Mouse (Mus musculus) liver, adult 2 months (tissue): ENCODE results near the gene Zfp367. TPM values are rescaled to one million over a fixed set of nuclear protein-coding genes. Genes with fewer than 3 reads are reported as not detected.

Experiments used
- DNase-seq: peaks from one replicate; pipeline ENCODE4 v3.0.0-alpha.2; 2011; ENCODE audit warnings: low read depth, low spot score; ENCODE audit errors: extremely low read depth
- H3K27ac ChIP-seq: fragments of 200-500 bp; replicated peaks from 2 replicates; pipeline ENCODE4 v1.5.1; 2012; ENCODE audit warnings: low read depth, mild to moderate bottlenecking, control low read depth, inconsistent platforms, low read length; ENCODE audit not compliant: insufficient read depth
- H3K27me3 ChIP-seq: fragments of 200-500 bp; 2 replicates; pipeline ENCODE4 v1.6.1; 2012; ENCODE audit warnings: mild to moderate bottlenecking, moderate library complexity, low read length, inconsistent platforms; ENCODE audit not compliant: control insufficient read depth, insufficient read depth
- H3K36me3 ChIP-seq: fragments of 200-500 bp; 2 replicates; pipeline ENCODE4 v1.6.1; 2012; ENCODE audit warnings: low read length, inconsistent platforms; ENCODE audit not compliant: control insufficient read depth, insufficient read depth
- H3K4me1 ChIP-seq: fragments of 200-500 bp; 2 replicates; pipeline ENCODE4 v1.6.1; 2011; ENCODE audit warnings: low read length; ENCODE audit not compliant: control insufficient read depth, insufficient read depth
- H3K4me3 ChIP-seq: fragments of 200-500 bp; 2 replicates; pipeline ENCODE4 v1.5.1; 2011; ENCODE audit warnings: low read depth, mild to moderate bottlenecking, control low read depth, low read length, moderate library complexity; ENCODE audit not compliant: insufficient read depth
- H3K79me2 ChIP-seq: fragments of 200-500 bp; 2 replicates; pipeline ENCODE4 v1.6.1; 2012; ENCODE audit warnings: inconsistent platforms, mild to moderate bottlenecking, low read length, moderate library complexity; ENCODE audit not compliant: control insufficient read depth, insufficient read depth
- H3K9ac ChIP-seq: fragments of 200-500 bp; 2 replicates; pipeline ENCODE4 v1.6.1; 2012; ENCODE audit warnings: low read depth, mild to moderate bottlenecking, control low read depth, inconsistent platforms, low read length
- CTCF ChIP-seq: fragments of 200-500 bp; IDR thresholded peaks from 2 replicates; pipeline ENCODE4 v1.5.1; 2011; ENCODE audit warnings: low read depth, low read length, control low read depth
- POLR2A ChIP-seq: fragments of 200-500 bp; IDR thresholded peaks from 2 replicates; pipeline ENCODE4 v1.6.1; 2011; ENCODE audit warnings: low read length, control low read depth; ENCODE audit not compliant: insufficient read depth; ENCODE audit errors: extremely low read depth
- WGBS: fragments of 180-500 bp; shearing (Covaris S2); methylation state at CpG from one replicate; pipeline ENCODE4 v1.1.7; 2018; 5-methylcytosine and 5-hydroxymethylcytosine counted together
- polyA plus RNA-seq: library from polyadenylated mRNA; depleted of rRNA; stranded (reverse); fragments of >200 nt; gene quantifications from 2 replicates; pipeline ENCODE4 v1.2.3, GENCODE M21; 2012
- total RNA-seq: library from RNA; depleted of rRNA; stranded (reverse); fragments of >200 nt; gene quantifications from 2 replicates; pipeline ENCODE4 v1.2.3, GENCODE M21; 2014

Gene Zfp367
- total and polyA plus RNA-seq, 2 experiments = 4.0 to 21.8 TPM

DNA sequence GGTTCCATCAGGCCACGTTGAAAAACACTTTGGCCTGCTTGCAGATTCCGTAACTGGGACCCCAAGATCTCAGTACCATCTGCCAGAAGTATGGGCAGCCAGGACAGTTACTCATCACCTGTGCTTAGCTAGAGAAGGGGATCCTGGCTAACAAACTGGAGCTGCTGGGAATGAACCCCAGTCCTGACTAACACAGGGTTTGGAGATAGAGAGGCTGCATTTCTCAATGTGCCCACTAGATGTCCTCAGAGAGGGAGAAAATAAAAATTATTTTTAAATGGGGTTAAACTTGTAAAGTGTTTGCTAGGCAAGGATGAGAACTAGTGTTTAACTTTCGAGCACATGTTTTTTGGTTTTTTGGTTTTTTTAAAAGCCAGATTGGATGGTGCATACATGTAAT lies 52.8 kb downstream of the Zfp367 start:
- WGBS = 75% methylated on average over 3 of the region's 3 CpGs
- H3K9ac ChIP-seq = no peak overlapping the region
- H3K4me1 ChIP-seq = peaks cover 16% of the 10 kb centered on the region
- H3K79me2 ChIP-seq = no peaks in the 10 kb centered on the region; the same call in 1 of the 2 replicates
- peaks cover 68% of the 10 kb centered on the region for H3K36me3 ChIP-seq
- DNase-seq = peak; percentile 40
- no peak overlapping the region for H3K27ac ChIP-seq
- H3K27me3 ChIP-seq = no peaks in the 10 kb centered on the region
- TF ChIP-seq CTCF (peak; percentile 17; the same call in 1 of the 2 replicates), POLR2A (no peak)
- H3K4me3 ChIP-seq = no peak overlapping the region

DNA sequence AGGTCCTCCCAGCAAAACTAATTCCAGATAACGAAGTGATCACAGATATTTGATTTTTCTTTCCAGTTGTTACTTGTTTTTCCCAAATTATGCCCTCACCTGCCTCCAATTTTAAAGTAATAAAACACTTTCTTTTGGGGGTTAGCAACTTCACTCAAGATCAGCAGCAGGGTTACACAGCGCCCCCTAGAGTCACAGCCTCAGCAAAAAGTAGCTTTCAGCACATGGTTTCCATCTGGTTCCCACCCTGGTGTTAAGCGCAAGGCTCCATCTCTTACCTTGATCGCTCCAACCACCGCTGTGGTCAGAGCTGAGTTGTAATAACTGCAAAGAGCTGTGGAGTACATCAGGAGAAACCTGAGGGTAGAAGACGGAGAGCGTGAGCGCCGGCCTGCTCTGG lies 54.0 kb downstream of the Zfp367 start:
- H3K27me3 ChIP-seq = no peaks in the 10 kb centered on the region
- no peak overlapping the region for H3K4me3 ChIP-seq
- H3K27ac ChIP-seq = no peak overlapping the region
- H3K9ac ChIP-seq = no peak overlapping the region
- H3K4me1 ChIP-seq = peaks cover 8% of the 10 kb centered on the region
- TF ChIP-seq POLR2A = no peak
- TF ChIP-seq CTCF = peak; percentile 58; the same call in 1 of the 2 replicates
- H3K79me2 ChIP-seq = no peaks in the 10 kb centered on the region
- peaks cover 57% of the 10 kb centered on the region for H3K36me3 ChIP-seq
- 88% methylated on average over 9 of the region's 9 CpGs for WGBS
- DNase-seq = no peak

DNA sequence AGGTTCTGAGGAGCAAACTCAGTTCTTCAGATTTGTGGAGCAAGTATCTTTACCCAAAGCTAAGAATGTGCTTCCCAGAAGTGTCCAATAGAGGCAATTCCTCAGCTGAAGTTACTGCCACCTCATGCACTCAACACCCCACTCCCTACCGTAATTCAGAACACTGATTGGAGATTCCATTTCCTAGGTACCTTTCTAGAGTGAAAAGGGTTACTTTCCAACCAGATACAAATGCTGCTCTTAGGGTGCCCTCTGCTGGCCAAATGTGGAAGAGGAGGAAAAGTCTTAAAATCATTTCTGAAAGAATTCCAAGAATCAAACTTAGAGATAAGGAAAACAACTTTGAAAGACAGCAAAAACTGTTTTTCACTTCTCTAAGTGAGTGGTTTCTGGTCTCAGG lies 59.7 kb downstream of the Zfp367 start:
- H3K27ac ChIP-seq = no peak overlapping the region
- no peaks in the 10 kb centered on the region for H3K27me3 ChIP-seq
- peak; percentile 59 for TF ChIP-seq CTCF
- no peak for TF ChIP-seq POLR2A
- DNase-seq = peak; percentile 66
- peaks cover 4% of the 10 kb centered on the region; the same call in 1 of the 2 replicates for H3K4me1 ChIP-seq
- 0% methylated on average over 1 of the region's 1 CpGs for WGBS
- no peak overlapping the region for H3K9ac ChIP-seq
- no peaks in the 10 kb centered on the region for H3K79me2 ChIP-seq
- H3K36me3 ChIP-seq = peaks cover 19% of the 10 kb centered on the region
- H3K4me3 ChIP-seq = no peak overlapping the region

DNA sequence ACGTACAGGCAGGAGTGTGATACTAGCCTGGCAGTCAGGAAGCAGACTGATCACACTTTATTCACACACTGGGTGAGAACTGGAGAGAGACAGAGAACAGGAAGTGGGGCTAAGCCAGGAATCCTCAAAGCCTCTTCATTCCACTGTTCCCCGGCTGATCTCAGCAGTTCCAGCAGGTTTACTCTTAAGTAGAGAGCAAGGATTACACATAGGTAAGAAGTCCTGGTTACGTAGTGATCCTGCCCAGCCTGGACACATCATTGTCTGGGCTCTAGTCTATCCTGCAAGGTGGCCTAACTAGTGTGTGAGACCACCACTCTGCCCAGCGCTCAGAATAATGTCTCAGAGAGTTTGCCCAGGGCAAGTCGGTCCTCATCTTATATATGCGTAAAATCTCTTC lies 60.2 kb downstream of the Zfp367 start:
- Histone ChIP-seq H3K27ac (no peak overlapping the region), H3K79me2 (no peaks in the 10 kb centered on the region), H3K4me3 (no peak overlapping the region), H3K36me3 (peaks cover 13% of the 10 kb centered on the region), H3K9ac (no peak overlapping the region), H3K27me3 (no peaks in the 10 kb centered on the region), H3K4me1 (peaks cover 4% of the 10 kb centered on the region; the same call in 1 of the 2 replicates)
- TF ChIP-seq CTCF (no peak), POLR2A (no peak)
- 78% methylated on average over 6 of the region's 6 CpGs for WGBS
- DNase-seq = no peak

DNA sequence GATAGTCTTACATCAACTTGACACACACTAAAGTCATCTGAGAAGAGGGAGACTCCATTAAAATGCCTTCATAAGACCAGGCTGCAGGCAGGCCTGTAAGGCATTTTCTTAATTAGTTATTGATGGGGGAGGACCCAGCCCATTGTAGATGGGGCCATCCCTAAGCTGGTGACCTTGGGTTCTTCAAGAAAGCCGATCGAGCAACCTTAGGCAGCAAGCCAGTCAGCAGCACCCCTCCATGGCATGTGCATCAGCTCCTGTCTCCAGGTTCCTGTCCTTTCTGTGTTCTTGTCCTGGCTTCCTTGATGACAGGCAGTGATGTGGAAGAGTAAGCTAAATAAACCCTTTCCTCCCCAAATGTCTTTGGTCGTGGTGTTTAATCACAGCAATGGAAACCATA lies 60.9 kb downstream of the Zfp367 start:
- Histone ChIP-seq H3K9ac (no peak overlapping the region), H3K27me3 (no peaks in the 10 kb centered on the region), H3K4me1 (peaks cover 4% of the 10 kb centered on the region; the same call in 1 of the 2 replicates), H3K4me3 (no peak overlapping the region), H3K79me2 (no peaks in the 10 kb centered on the region), H3K36me3 (peaks cover 7% of the 10 kb centered on the region), H3K27ac (no peak overlapping the region)
- WGBS = 82% methylated on average over 3 of the region's 3 CpGs
- no peak for DNase-seq
- TF ChIP-seq CTCF = no peak
- TF ChIP-seq POLR2A = no peak

DNA sequence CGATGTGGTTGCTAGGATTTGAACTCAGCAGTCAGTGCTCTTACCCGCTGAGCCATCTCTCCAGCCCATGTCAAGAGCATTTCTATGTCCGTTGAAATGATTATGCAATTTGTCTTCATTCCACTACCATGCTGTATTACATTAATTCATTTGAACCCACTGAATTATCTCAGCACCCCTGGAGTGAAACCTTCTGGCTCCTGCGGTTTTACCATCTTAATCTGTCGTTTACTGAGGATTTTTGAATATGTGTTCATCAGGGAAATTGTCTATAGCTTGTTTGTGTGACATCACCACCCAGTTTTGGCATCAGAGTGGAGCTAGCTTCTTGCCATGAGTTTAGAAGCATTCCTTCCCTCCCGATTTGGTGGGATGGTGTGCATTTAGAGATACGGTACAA lies 62.0 kb downstream of the Zfp367 start:
- Histone ChIP-seq H3K4me1 (peaks cover 4% of the 10 kb centered on the region; the same call in 1 of the 2 replicates), H3K4me3 (no peak overlapping the region), H3K27me3 (no peaks in the 10 kb centered on the region), H3K36me3 (no peaks in the 10 kb centered on the region), H3K27ac (no peak overlapping the region), H3K9ac (no peak overlapping the region), H3K79me2 (no peaks in the 10 kb centered on the region)
- 72% methylated on average over 7 of the region's 7 CpGs for WGBS
- TF ChIP-seq CTCF = no peak
- TF ChIP-seq POLR2A = no peak
- no peak for DNase-seq

DNA sequence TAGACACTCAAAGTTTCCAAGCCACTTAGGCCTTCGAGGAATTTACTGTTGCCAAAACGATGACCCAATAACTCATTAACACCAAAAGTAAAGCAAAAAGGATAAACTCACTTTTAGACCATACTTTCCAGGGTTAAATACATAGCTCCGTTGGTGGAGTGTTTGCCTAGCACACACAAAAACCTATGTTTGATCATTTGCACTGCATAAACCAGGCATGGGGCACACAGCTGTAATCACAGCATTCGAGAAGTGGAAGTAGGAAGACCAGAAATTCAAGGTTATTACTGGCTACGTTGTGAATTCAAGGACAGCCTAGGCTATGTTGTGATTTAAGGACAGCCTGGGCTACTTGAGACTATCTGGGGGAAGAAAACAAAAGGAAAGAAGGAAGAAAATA lies 62.7 kb downstream of the Zfp367 start:
- WGBS = 23% methylated on average over 5 of the region's 5 CpGs
- peak; percentile 79 for DNase-seq
- H3K9ac ChIP-seq = no peak overlapping the region
- no peaks in the 10 kb centered on the region for H3K36me3 ChIP-seq
- H3K27ac ChIP-seq = no peak overlapping the region
- H3K4me1 ChIP-seq = peaks cover 4% of the 10 kb centered on the region; the same call in 1 of the 2 replicates
- H3K4me3 ChIP-seq = no peak overlapping the region
- TF ChIP-seq POLR2A (no peak), CTCF (no peak)
- H3K79me2 ChIP-seq = no peaks in the 10 kb centered on the region
- H3K27me3 ChIP-seq = no peaks in the 10 kb centered on the region
